Mouse (Mus musculus) MEL (cell line): Measurements from ENCODE around the gene Col11a2.

Source experiments
- CTCF ChIP-seq, 3 experiments: IDR thresholded peaks in 2 of 3; conservative IDR thresholded peaks in 1 of 3; 2 replicates each; pipeline ENCODE4 v1.5.1; 2011 to 2012; ENCODE audit warnings: low read length in 3 of 3, low read depth in 2 of 3, mild to moderate bottlenecking in 2 of 3, improper control_type of control experiment in 1 of 3, inconsistent platforms in 1 of 3, mixed read lengths in 1 of 3, moderate library complexity in 1 of 3; ENCODE audit not compliant: control insufficient read depth in 1 of 3, insufficient read depth in 1 of 3, poor library complexity in 1 of 3, severe bottlenecking in 1 of 3
- E2F4 ChIP-seq: IDR thresholded peaks from 2 replicates; pipeline ENCODE4 v1.6.1; 2011; ENCODE audit warnings: low read depth, low read length, improper control_type of control experiment, borderline replicate concordance
- MAFK ChIP-seq: IDR thresholded peaks from 2 replicates; pipeline ENCODE4 v1.6.1; 2011; ENCODE audit warnings: low read depth, mild to moderate bottlenecking, low read length, improper control_type of control experiment, borderline replicate concordance
- MYB ChIP-seq: IDR thresholded peaks from 2 replicates; pipeline ENCODE4 v1.6.1; 2011; ENCODE audit warnings: mild to moderate bottlenecking, low read depth, low read length, improper control_type of control experiment
- NRF1 ChIP-seq: IDR thresholded peaks from 2 replicates; pipeline ENCODE4 v1.6.1; 2014; ENCODE audit warnings: low read depth, mild to moderate bottlenecking, inconsistent platforms, low read length, improper control_type of control experiment, moderate library complexity; ENCODE audit not compliant: poor library complexity, insufficient read depth, severe bottlenecking
- POLR2A ChIP-seq, 2 experiments: IDR thresholded peaks; 2 replicates each; pipeline ENCODE4 v1.6.1; 2011 to 2012; ENCODE audit warnings: low read length in 2 of 2, mild to moderate bottlenecking in 2 of 2, control low read depth in 1 of 2, improper control_type of control experiment in 1 of 2, low read depth in 1 of 2, moderate library complexity in 1 of 2; ENCODE audit not compliant: control insufficient read depth in 1 of 2, insufficient read depth in 1 of 2, poor library complexity in 1 of 2
- TBP ChIP-seq: IDR thresholded peaks from 2 replicates; pipeline ENCODE4 v1.8.0; 2011; ENCODE audit warnings: low read depth, low read length, improper control_type of control experiment
- TCF12 ChIP-seq: IDR thresholded peaks from 2 replicates; pipeline ENCODE4 v1.6.1; 2014; ENCODE audit warnings: low read depth, mild to moderate bottlenecking, inconsistent platforms, low read length, improper control_type of control experiment, moderate library complexity
- USF1 ChIP-seq: IDR thresholded peaks from 2 replicates; pipeline ENCODE4 v1.6.1; 2014; ENCODE audit warnings: low read depth, mild to moderate bottlenecking, inconsistent platforms, low read length, improper control_type of control experiment, moderate library complexity
- USF2 ChIP-seq, 2 experiments: IDR thresholded peaks; 2 replicates each; pipeline ENCODE4 v1.6.1; 2011 to 2012; ENCODE audit warnings: improper control_type of control experiment in 2 of 2, low read length in 2 of 2, borderline replicate concordance in 1 of 2, inconsistent platforms in 1 of 2, low read depth in 1 of 2, mild to moderate bottlenecking in 1 of 2; ENCODE audit not compliant: insufficient read depth in 1 of 2
- ZNF384 ChIP-seq: IDR thresholded peaks from 2 replicates; pipeline ENCODE4 v1.6.1; 2012; ENCODE audit warnings: low read depth, mild to moderate bottlenecking, inconsistent platforms, low read length, improper control_type of control experiment

DNA sequence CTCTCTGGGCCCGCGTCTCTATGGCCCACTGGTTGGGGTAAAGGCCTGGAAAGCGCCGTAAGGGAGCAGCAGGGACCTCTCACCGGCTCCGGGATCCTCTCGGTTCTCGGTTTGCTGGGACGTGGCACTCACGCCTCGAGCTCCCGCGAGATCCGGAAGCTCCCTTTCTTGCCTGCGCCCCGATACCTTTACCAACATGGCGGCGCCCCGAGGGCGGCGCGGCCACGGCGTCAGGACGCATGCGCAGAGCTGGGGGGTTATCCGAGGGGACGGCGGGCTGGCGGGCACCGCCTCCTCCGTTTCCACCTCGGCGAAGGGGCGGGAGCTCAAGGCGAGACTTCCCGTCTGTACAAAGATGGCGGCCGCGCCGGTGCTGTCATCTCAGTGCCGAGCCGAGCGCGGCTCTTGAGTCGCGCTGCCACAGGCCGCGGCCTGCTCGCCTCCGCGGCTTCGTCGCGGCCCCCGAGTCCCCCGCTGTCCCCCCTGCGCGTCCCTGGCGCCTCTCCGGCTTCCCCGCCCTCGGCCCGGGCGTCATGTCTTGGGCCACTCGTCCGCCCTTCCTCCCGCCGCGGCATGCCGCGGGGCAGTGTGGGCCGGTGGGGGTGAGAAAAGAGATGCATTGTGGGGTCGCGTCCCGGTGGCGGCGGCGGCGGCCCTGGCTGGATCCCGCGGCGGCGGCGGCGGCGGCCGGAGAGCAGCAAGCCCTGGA is 7.6 kb upstream of the Col11a2 start, which contains the start of the genes Slc39a7 and Rxrb:
- no peak for TF ChIP-seq USF2 (IDR thresholded peaks at IDR 0.05; ENCODE audit: borderline replicate concordance in 1 of 2, insufficient read depth in 1 of 2, low read depth in 1 of 2, low read length in 2 of 2)
- no peak for TF ChIP-seq CTCF (IDR thresholded peaks at IDR 0.05 in 2 of 3, conservative IDR thresholded peaks at IDR 0.05 in 1 of 3; ENCODE audit: control insufficient read depth in 1 of 3, insufficient read depth in 1 of 3, low read depth in 2 of 3, low read length in 3 of 3, poor library complexity in 1 of 3, severe bottlenecking in 1 of 3)
- TF ChIP-seq POLR2A (IDR thresholded peaks at IDR 0.05; ENCODE audit: control insufficient read depth in 1 of 2, insufficient read depth in 1 of 2, low read depth in 1 of 2, low read length in 2 of 2, poor library complexity in 1 of 2), result peak; percentile 74 to 90
- TF ChIP-seq TCF12, result peak; percentile 53
- TF ChIP-seq ZNF384, result no peak
- TF ChIP-seq MYB, result no peak
- TF ChIP-seq USF1, result no peak
- no peak; the same call in 1 of the 2 replicates for TF ChIP-seq E2F4
- TF ChIP-seq MAFK, result no peak
- TF ChIP-seq TBP, result peak; percentile 59; the same call in 1 of the 2 replicates
- TF ChIP-seq NRF1, result peak; percentile 98
